Comparison of ENCODE assay signal across 15 mouse cellular contexts in the genomic region with DNA sequence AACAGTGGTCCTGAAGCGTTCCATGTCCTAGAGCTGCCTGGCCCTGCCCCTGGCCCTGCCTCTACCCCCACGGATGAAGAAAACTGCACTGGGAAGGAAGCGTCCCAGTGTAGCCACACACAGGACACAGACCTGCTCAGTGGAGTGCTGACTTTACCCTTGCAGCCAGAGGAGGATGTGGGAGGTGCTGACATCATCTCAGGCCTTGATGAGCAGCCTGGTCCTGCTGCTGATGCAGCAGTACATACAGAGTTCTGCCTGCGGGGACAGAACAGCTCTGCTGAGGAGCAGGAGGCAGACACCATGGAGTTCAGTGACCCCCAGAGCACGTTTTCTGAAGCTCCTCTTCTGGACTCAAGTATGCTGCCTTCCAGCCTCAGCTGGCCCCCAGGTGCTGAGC. TPM values are rescaled to one million over a fixed set of nuclear protein-coding genes. Genes with fewer than 3 reads are reported as not detected.
DNase-seq lines count a peak whose midpoint lies in the region; ATAC-seq and TF ChIP-seq lines count a peak whose summit lies in the region.
"Had no signal": no experiment of that assay in that cellular context is flagged by ENCODE, and none has a peak within 500 bp of the region (broad histone marks: within the 10 kb centered on the region; RNA-seq: fewer than 3 reads in every experiment).

No protein-coding gene starts in this region.

- H3K4me3 ChIP-seq in liver, embryonic 14.5 days (ENCODE audit: insufficient read depth in 1 of 2, low read depth in 2 of 2, low read length in 2 of 2): no peak overlapping the region
- no peak overlapping the region; the same call in 1 of the 2 replicates for H3K4me3 ChIP-seq in bone marrow macrophage, adult 2 months (ENCODE audit: insufficient read depth, low read length)
- H3K4me3 ChIP-seq in macrophage (ENCODE audit: inconsistent target): no peak overlapping the region
- H3K4me3 ChIP-seq: embryonic facial prominence, embryonic 12.5 days; heart, embryonic 13.5 days; midbrain, embryonic 13.5 days had no signal

- H3K9me3 ChIP-seq in liver, embryonic 14.5 days (ENCODE audit: control insufficient read depth, low read length): no peaks in the 10 kb centered on the region
- H3K9me3 ChIP-seq: embryonic facial prominence, embryonic 12.5 days; heart, embryonic 13.5 days; midbrain, embryonic 13.5 days had no signal

- no peak overlapping the region for H3K4me2 ChIP-seq in liver, embryonic 14.5 days (ENCODE audit: low read depth)
- H3K4me2 ChIP-seq: embryonic facial prominence, embryonic 12.5 days; heart, embryonic 13.5 days; midbrain, embryonic 13.5 days had no signal

- peak; percentile 22 for DNase-seq in kidney, postnatal 10 days
- DNase-seq in kidney, adult 18-20 months: no peak
- no peak for DNase-seq in liver, embryonic 14.5 days (ENCODE audit: low read depth in 3 of 3, low spot score in 3 of 3)
- DNase-seq in liver: no peak
- DNase-seq in cerebellum, adult 11-12 months: no peak
- DNase-seq: cerebellum, adult 18-20 months; kidney, postnatal 36 days; lung, adult 2 months; thymus, adult 2 months had no signal

- no peaks in the 10 kb centered on the region; the same call in 1 of the 2 replicates for H3K36me3 ChIP-seq in liver, embryonic 14.5 days (replicated peaks; ENCODE audit: control insufficient read depth, insufficient read depth, low read depth)
- H3K36me3 ChIP-seq in macrophage (ENCODE audit: inconsistent target): peaks cover 28% of the 10 kb centered on the region

- H3K79me2 ChIP-seq in macrophage (ENCODE audit: inconsistent target): no peaks in the 10 kb centered on the region

- H3K9ac ChIP-seq in liver, embryonic 14.5 days (replicated peaks): no peak overlapping the region
- H3K9ac ChIP-seq: embryonic facial prominence, embryonic 12.5 days; heart, embryonic 13.5 days; midbrain, embryonic 13.5 days had no signal

- ATAC-seq in liver, embryonic 14.5 days (ENCODE audit: insufficient read depth): 0 out of 2 replicates have a peak, but pooled peaks have one; percentile 11
- ATAC-seq: midbrain, embryonic 13.5 days; Patski had no signal

- no peak for TF ChIP-seq POLR2A in bone marrow macrophage, adult 2 months (IDR thresholded peaks at IDR 0.05; ENCODE audit: borderline replicate concordance, low read depth, low read length)

- no peaks in the 10 kb centered on the region for H3K27me3 ChIP-seq in liver, embryonic 14.5 days (ENCODE audit: control insufficient read depth, insufficient read depth, low read length)
- H3K27me3 ChIP-seq: embryonic facial prominence, embryonic 12.5 days; heart, embryonic 13.5 days; midbrain, embryonic 13.5 days; Patski had no signal

- no peak overlapping the region for H3K27ac ChIP-seq in liver, embryonic 14.5 days
- peak overlapping the region; percentile 85 for H3K27ac ChIP-seq in bone marrow macrophage, adult 2 months (ENCODE audit: insufficient read depth, low read depth, low read length)
- H3K27ac ChIP-seq in macrophage: peak overlapping the region; percentile 91
- H3K27ac ChIP-seq: embryonic facial prominence, embryonic 12.5 days; heart, embryonic 13.5 days; midbrain, embryonic 13.5 days had no signal

- peaks cover 4 to 6% of the 10 kb centered on the region in 2 experiments for H3K4me1 ChIP-seq in liver, embryonic 14.5 days (replicated peaks; ENCODE audit: control insufficient read depth in 2 of 2, insufficient read depth in 2 of 2, low read length in 1 of 2)
- H3K4me1 ChIP-seq in bone marrow macrophage, adult 2 months (ENCODE audit: control insufficient read depth, insufficient read depth, low read length): peaks cover 20% of the 10 kb centered on the region
- H3K4me1 ChIP-seq: embryonic facial prominence, embryonic 12.5 days; midbrain, embryonic 13.5 days had no signal

- TF ChIP-seq CTCF in liver, embryonic 14.5 days (IDR thresholded peaks at IDR 0.05; ENCODE audit: low read depth): no peak
- TF ChIP-seq CTCF in bone marrow macrophage, adult 2 months (IDR thresholded peaks at IDR 0.05; ENCODE audit: low read depth, low read length): no peak

- 69% methylated on average over 5 of the region's 5 CpGs for WGBS in liver, embryonic 14.5 days (ENCODE audit: insufficient replicate concordance)
- WGBS in macrophage (ENCODE audit: missing documents): 64% methylated on average over 5 of the region's 5 CpGs

- no peak for TF ChIP-seq EP300 in liver, embryonic 14.5 days (IDR thresholded peaks at IDR 0.05; ENCODE audit: low read depth)

RNA-seq across cellular contexts. Expression of gene Tecpr2, which starts 43.8 kb away (rescaled TPM):
- 2.0 and 2.3 TPM in 2 replicates for polyA plus RNA-seq in liver, embryonic 14.5 days (2012; rRNA removed)
- 1.1 and 1.5 TPM in 2 replicates for polyA plus RNA-seq in liver, embryonic 14.5 days (2014; fragmentation: Nextera tagmentation; extraction: Ambion mirVana)
- 6.6 and 6.8 TPM in 2 replicates for polyA plus RNA-seq in bone marrow macrophage, adult 2 months (2012; ENCODE audit: insufficient read depth, insufficient read length, missing spikeins)
- 10 to 100 TPM; 20.8 to 92.3 (median 59.4) TPM for total RNA-seq in macrophage (2018; cell fraction: chromatin; rRNA removed)
- total RNA-seq in macrophage (2018; cell fraction: cytosol; rRNA removed): 10 to 100 TPM in 20 of 26 experiments, 1 to 10 TPM in 6; 4.6 to 18.7 (median 11.7) TPM
- total RNA-seq in macrophage (2018; cell fraction: nucleus; rRNA removed): 10 to 100 TPM; 12.2 to 47.7 (median 33.1) TPM
- polyA plus RNA-seq in macrophage (2018): 6.3 to 9.4 TPM (median 7.8 TPM) in 3 replicates

RNA-seq across cellular contexts. Expression of gene Cinp, which starts 43.9 kb away (rescaled TPM):
- polyA plus RNA-seq in liver, embryonic 14.5 days (2012; rRNA removed): 31.0 and 42.9 TPM in 2 replicates
- 65.1 and 68.2 TPM in 2 replicates for polyA plus RNA-seq in liver, embryonic 14.5 days (2014; fragmentation: Nextera tagmentation; extraction: Ambion mirVana)
- 30.8 and 35.7 TPM in 2 replicates for polyA plus RNA-seq in bone marrow macrophage, adult 2 months (2012; ENCODE audit: insufficient read depth, insufficient read length, missing spikeins)
- 10 to 100 TPM; 12.3 to 74.4 (median 39.2) TPM for total RNA-seq in macrophage (2018; cell fraction: chromatin; rRNA removed)
- 10 to 100 TPM; 16.3 to 33.1 (median 25.2) TPM for total RNA-seq in macrophage (2018; cell fraction: cytosol; rRNA removed)
- 10 to 100 TPM; 11.8 to 58.3 (median 26.9) TPM for total RNA-seq in macrophage (2018; cell fraction: nucleus; rRNA removed)
- polyA plus RNA-seq in macrophage (2018): 21.8 to 58.2 TPM (median 41.8 TPM) in 3 replicates

RNA-seq across cellular contexts. Expression of gene Ankrd9, which starts 46.0 kb away (rescaled TPM):
- polyA plus RNA-seq in liver, embryonic 14.5 days (2012; rRNA removed): 47.4 and 57.4 TPM in 2 replicates
- polyA plus RNA-seq in liver, embryonic 14.5 days (2014; fragmentation: Nextera tagmentation; extraction: Ambion mirVana): 41.8 and 49.8 TPM in 2 replicates
- 2.2 and 2.3 TPM in 2 replicates for polyA plus RNA-seq in bone marrow macrophage, adult 2 months (2012; ENCODE audit: insufficient read depth, insufficient read length, missing spikeins)
- total RNA-seq in macrophage (2018; cell fraction: chromatin; rRNA removed): 1 to 10 TPM in 17 of 26 experiments, under 1 TPM in 9; 0.30 to 5.8 (median 1.7) TPM
- 1 to 10 TPM in 22 of 26 experiments, under 1 TPM in 4; 0.83 to 3.3 (median 1.9) TPM for total RNA-seq in macrophage (2018; cell fraction: cytosol; rRNA removed)
- total RNA-seq in macrophage (2018; cell fraction: nucleus; rRNA removed): 1 to 10 TPM in 23 of 26 experiments, under 1 TPM in 3; 0.87 to 9.1 (median 1.8) TPM
- polyA plus RNA-seq in macrophage (2018): 0.77 to 4.1 TPM (median 2.4 TPM) in 3 replicates
